Mouse (Mus musculus) embryonic fibroblast, embryonic 13.5 days (primary cell): ENCODE data around the gene Cd200r3. TPM values are rescaled to one million over a fixed set of nuclear protein-coding genes. Genes with fewer than 3 reads are reported as not detected.

Source experiments
- H3K27ac ChIP-seq: 2 replicates; pipeline ENCODE4 v1.5.1; 2012; ENCODE audit warnings: low read length, control low read depth, inconsistent platforms; ENCODE audit not compliant: insufficient read depth
- H3K4me1 ChIP-seq: 2 replicates; pipeline ENCODE4 v1.6.1; 2011; ENCODE audit warnings: low read length; ENCODE audit not compliant: control insufficient read depth, insufficient read depth
- H3K4me3 ChIP-seq: 2 replicates; pipeline ENCODE4 v1.5.1; 2011; ENCODE audit warnings: mild to moderate bottlenecking, control low read depth, low read length; ENCODE audit not compliant: insufficient read depth
- CTCF ChIP-seq: IDR thresholded peaks from 2 replicates; pipeline ENCODE4 v1.5.1; 2011; ENCODE audit warnings: mild to moderate bottlenecking, control low read depth, low read length, moderate library complexity, borderline replicate concordance; ENCODE audit not compliant: insufficient read depth
- POLR2A ChIP-seq: IDR thresholded peaks from 2 replicates; pipeline ENCODE4 v1.6.1; 2011; ENCODE audit warnings: low read depth, mild to moderate bottlenecking, control low read depth, low read length, moderate library complexity
- polyA plus RNA-seq: library from polyadenylated mRNA; stranded (reverse); fragments of >200 nt; gene quantifications from 2 replicates; pipeline ENCODE4 v1.2.4, GENCODE M21; 2011; ENCODE audit warnings: low read depth; ENCODE audit not compliant: missing spikeins, insufficient read length

The Cd200r3 gene
- not detected in 2 replicates for polyA plus RNA-seq

- Histone ChIP-seq H3K27ac (no peak within 1 kb of the TSS), H3K4me1 (no peaks in the 10 kb centered on the region), H3K4me3 (no peak within 1 kb of the TSS)
- no peak for TF ChIP-seq CTCF
- TF ChIP-seq POLR2A = no peak
These were observed at the start of gene Cd200r3 for GRCm38 (mm10) chr16:44943468-44943867. Gene Cd200r3 (plus strand): TSS chr16:44943678.

GRCm38 (mm10) chr16:44932016-44932415 lies 11.5 kb upstream of the Cd200r3 start:
- no peak overlapping the region for H3K4me3 ChIP-seq
- H3K27ac ChIP-seq = no peak overlapping the region
- TF ChIP-seq POLR2A = no peak
- no peak for TF ChIP-seq CTCF
- H3K4me1 ChIP-seq = no peaks in the 10 kb centered on the region

- no peak for TF ChIP-seq CTCF
- TF ChIP-seq POLR2A = no peak
- Histone ChIP-seq H3K27ac (peak overlapping the region; percentile 77), H3K4me1 (peaks cover 2% of the 10 kb centered on the region), H3K4me3 (no peak overlapping the region)
These were observed 8.1 kb downstream of the Cd200r3 start for GRCm38 (mm10) chr16:44951360-44952114.

GRCm38 (mm10) chr16:44962296-44962695 lies 18.8 kb downstream of the Cd200r3 start:
- Histone ChIP-seq H3K27ac (no peak overlapping the region), H3K4me1 (no peaks in the 10 kb centered on the region), H3K4me3 (no peak overlapping the region)
- TF ChIP-seq CTCF = no peak
- no peak for TF ChIP-seq POLR2A

GRCm38 (mm10) chr16:44962777-44963176 lies 19.3 kb downstream of the Cd200r3 start:
- TF ChIP-seq CTCF = no peak
- TF ChIP-seq POLR2A = no peak
- Histone ChIP-seq H3K4me3 (no peak overlapping the region), H3K4me1 (no peaks in the 10 kb centered on the region), H3K27ac (no peak overlapping the region)

- no peak for TF ChIP-seq CTCF
- TF ChIP-seq POLR2A = no peak
- Histone ChIP-seq H3K27ac (no peak overlapping the region; the same call in 1 of the 2 replicates), H3K4me1 (no peaks in the 10 kb centered on the region), H3K4me3 (no peak overlapping the region)
These were observed 21.3 kb downstream of the Cd200r3 start for GRCm38 (mm10) chr16:44964526-44965374.

- Histone ChIP-seq H3K4me1 (no peaks in the 10 kb centered on the region), H3K27ac (peak overlapping the region; percentile 44; the same call in 1 of the 2 replicates), H3K4me3 (no peak overlapping the region)
- no peak for TF ChIP-seq CTCF
- TF ChIP-seq POLR2A = no peak
These were observed 21.9 kb downstream of the Cd200r3 start for GRCm38 (mm10) chr16:44965428-44965827.

- Histone ChIP-seq H3K27ac (peak overlapping the region; percentile 44; the same call in 1 of the 2 replicates), H3K4me1 (no peaks in the 10 kb centered on the region), H3K4me3 (no peak overlapping the region)
- TF ChIP-seq POLR2A (no peak), CTCF (no peak)
These were observed 22.4 kb downstream of the Cd200r3 start for GRCm38 (mm10) chr16:44965890-44966289.

- no peaks in the 10 kb centered on the region; the same call in 1 of the 2 replicates for H3K4me1 ChIP-seq
- no peak overlapping the region for H3K27ac ChIP-seq
- no peak overlapping the region for H3K4me3 ChIP-seq
- TF ChIP-seq CTCF = no peak
- no peak for TF ChIP-seq POLR2A
These were observed 23.4 kb downstream of the Cd200r3 start for GRCm38 (mm10) chr16:44966891-44967290.

- TF ChIP-seq POLR2A (no peak), CTCF (no peak)
- H3K4me1 ChIP-seq = no peaks in the 10 kb centered on the region; the same call in 1 of the 2 replicates
- H3K27ac ChIP-seq = no peak overlapping the region
- no peak overlapping the region for H3K4me3 ChIP-seq
These were observed 24.6 kb downstream of the Cd200r3 start for GRCm38 (mm10) chr16:44968113-44968512.
